Mouse (Mus musculus) layer of hippocampus, postnatal 10 days (tissue): ENCODE measurements around the gene Snx20. TPM values are rescaled to one million over a fixed set of nuclear protein-coding genes. Genes with fewer than 3 reads are reported as not detected.

Experiments
- DNase-seq, 2 experiments: peaks; one replicate each; pipeline ENCODE4 v3.0.0; 2021; ENCODE audit warnings: low spot score in 2 of 2
- total RNA-seq, 2 experiments: library from RNA; stranded (reverse); gene quantifications; 2 replicates each; pipeline ENCODE4 v1.2.3; 2021

The Snx20 gene
- total RNA-seq, 2 experiments from 2014 or later: 1.8 to 1.9 TPM

DNA sequence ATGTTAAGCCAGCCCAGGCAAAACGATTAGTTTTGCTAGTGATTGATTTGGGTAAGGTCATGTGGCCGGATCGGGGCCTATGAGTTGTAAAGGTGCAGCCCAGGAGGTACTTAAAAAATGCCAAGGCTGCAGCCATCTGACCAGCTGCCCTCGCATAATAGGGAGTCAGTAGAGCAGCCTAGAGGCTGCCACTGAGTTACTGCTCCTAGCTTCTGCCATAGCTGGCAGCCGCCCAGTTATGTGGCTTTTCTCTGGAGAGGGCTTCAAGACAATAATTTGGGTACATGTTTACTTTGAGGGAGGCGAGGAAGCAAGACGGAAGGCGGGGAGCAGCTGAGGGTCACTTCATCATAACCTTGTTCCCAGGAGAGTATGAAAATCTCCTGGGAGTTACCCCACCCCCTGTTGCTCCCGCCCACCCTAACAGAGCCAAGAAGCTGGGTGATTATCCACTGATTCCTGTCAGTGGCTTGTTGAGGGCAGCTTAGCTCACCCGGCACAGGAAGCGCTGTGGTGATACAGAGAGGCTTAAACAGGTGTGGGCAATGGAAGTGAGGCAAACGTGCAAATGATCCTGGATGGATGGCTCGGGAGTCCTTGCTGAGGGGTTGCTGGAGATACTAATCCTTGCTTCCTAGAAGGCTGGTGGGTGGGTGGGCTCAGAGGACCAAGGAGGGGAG lies 30.4 kb downstream of the Snx20 start:
- DNase-seq: no peak

DNA sequence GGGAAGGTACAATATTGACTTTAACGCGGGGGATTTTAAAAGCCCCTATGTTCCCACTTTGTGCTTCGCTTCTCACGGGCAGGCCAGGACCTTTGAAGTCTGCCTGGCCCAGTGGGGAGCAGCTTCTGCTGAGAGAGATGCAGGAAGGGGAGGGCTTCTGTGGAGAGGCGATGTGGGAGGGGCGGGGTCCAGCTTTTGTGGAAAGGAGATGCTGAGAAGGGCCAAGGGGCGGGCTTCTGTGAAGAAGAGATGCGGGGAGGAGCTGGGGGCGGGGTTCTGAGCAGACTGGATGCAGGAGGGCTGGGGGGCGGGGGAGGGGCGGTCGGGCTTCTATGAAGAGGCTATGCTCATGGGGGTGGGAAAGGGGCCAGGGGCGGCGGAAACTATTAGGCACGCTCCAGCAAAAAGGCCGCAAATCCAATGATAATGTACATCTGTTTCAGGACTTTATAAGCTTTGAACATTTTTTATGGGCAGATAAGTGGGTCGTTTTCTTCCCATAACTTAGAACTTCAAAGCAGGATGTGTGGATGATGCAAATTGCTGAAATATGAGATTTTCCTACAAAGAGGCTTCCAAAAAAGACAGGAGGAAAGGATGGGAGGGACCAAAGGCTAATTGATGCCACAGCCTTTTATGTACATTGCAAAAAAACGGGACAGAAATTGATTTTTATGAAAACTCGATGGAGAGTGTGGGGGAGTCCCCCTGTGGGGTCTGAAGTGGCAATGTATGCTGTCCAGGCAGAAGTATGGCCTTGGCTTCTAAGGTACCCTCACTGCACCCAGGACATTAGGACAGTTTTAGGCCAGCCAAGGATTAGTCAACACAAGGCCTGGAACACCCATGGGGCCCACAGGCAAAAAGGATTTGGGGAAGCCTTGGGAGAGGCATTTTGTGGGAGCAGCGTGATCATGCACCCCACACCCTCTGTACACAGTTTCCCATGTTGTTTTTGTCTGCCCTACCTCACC lies 31.6 kb downstream of the Snx20 start:
- DNase-seq: peak; percentile 41 to 68

DNA sequence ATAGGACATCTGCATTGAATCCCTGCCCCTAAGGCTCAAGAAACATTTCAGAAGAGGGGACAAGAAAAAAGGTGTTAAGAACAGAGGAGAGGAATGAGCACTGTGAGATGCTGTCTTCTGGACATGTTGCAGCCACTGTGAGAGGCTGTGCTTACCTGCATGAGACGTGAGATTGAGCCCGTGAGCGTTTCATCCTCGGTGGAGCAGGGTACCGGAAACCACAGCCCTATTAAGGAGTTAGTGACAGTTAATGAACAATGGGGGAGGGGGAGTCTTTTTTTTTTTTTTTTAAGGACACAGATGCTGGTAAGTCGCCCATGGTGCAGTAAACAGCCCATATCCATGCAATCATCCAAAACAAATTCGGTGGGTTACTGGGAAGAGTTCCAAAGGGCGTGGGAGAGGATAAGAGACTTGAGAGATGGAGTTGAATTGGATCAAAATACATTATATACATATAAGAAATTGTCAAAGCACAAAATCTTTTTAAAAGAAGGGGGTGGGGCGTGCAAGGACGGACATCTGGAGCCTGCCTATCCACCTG lies 32.4 kb downstream of the Snx20 start:
- DNase-seq: no peak

DNA sequence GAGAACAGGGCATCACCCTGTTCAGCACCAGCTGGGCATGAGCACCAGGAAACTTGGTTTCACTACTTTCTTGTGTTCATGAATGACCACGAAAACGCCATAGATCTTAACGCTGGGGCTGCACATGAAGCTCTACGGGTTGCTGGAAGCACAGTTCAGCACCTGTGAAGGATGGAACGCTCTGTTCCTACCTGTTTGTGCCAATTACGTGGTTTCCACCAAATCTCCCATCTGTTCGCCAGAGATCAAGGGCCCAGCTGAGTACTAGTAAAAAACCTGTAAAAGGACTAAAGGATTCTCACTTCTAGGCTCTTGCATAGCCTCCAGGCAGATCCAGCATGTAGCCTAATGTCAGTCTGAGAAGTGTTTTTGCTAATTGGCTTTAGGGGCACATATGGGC lies 36.4 kb downstream of the Snx20 start:
- no peak for DNase-seq

DNA sequence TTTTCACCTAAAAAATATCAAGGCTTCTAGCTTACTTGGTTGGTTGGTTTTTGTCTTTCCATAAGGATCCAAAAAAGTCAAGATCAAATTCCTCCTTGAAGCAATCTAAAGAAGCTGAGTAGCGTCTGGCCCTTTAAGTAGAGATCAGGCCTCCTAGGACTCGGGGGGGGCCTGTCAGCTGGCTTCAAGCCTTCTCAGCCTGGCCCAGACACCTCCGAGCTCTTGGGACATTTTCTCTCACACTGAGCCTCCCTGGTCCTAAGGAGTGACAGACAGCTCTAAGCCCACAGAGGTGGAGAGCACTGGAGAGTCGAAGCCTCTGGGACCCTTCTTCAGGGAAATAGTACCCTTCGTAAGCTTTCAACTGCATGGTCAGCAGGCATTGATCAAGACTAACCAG lies 37.4 kb downstream of the Snx20 start:
- no peak for DNase-seq

DNA sequence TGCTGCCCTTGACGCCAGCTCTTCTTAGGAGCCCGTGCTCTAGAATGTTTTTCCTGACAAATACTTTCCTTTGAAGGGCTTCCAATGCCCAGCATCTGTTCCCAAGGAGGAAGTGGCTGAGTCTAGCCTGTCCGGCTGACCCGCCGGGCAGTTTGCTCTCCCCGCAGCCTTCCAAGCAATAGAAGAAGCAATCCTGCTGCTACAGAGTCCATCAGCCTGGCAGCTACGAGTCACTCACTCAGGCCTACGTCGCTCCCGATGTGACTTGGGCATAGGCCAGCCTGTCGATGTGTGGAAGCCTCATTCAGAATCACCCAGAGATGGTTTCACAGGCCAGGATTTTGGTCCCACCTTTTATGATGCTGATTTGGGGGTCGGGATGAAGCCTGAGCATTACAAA lies 39.9 kb downstream of the Snx20 start:
- no peak for DNase-seq

DNA sequence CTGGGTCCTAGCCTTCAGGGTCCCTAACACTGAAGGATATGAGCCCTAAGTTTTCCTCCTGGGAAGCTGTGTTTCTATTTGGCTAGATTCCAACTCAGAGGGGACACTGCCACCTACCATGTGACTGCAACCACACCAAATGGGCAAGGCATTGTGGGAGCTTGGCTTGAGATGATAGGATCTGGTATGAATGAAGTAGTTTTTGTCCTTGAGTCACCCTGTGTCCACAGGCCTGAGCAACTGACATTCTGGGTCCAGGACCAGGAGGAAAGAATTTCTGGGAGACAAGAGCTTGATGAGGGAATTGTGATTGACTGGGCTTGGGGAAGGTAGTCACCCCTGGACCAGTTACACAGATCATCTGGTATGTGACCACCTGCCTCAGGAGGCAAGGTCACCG lies 42.0 kb downstream of the Snx20 start:
- no peak for DNase-seq

DNA sequence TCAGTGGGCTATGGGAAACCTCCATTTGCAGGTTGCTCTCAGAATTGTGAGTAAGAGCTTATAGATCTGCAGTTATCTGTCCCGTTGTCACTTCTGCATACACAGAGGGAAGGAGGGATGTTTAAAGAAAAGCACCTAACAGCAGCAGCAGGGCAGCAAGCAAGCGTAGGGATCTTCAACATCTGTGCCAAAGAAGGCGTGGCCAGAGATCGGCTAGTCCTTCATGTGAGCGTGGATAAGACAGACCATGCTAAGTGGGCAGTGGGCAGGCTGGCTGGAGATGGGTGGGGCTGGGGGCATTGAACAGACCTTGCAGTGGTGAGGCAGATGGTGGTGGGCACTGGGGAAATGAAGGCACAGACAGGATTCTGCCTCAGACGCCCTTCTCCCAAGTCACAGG lies 45.7 kb downstream of the Snx20 start:
- no peak for DNase-seq

DNA sequence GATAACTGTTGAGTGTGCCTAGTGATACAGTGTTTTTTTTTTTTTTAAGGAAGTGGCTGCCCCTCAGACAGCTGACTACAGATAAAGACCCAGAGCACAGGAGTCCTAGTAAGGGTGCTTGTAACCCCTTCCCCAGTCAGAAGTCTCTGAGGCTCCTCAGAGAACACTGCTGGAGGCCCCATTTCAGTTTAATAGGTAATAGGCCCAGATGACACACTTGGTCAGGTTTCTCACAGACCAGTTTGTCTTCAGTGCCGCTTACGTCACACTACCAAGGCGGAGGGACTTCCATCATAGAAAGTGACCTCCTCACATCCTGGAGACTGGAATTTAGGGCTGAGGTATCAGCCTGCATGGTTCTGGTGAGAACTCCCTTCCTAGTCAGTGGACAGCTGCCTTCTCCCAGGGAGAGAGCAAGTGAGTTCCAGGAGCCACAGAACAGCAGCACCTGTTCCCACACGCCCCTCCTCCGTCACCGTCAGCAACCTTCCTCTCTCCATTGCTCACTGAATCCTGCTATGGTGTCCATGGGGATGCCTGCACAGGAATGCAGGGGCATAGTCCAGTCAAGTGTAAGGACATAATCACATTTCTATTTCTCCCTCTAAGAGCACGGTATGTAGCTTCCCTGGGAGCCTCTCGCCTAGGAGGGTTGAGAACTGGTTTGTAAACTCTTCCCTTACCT lies 47.6 kb downstream of the Snx20 start:
- DNase-seq: no peak

DNA sequence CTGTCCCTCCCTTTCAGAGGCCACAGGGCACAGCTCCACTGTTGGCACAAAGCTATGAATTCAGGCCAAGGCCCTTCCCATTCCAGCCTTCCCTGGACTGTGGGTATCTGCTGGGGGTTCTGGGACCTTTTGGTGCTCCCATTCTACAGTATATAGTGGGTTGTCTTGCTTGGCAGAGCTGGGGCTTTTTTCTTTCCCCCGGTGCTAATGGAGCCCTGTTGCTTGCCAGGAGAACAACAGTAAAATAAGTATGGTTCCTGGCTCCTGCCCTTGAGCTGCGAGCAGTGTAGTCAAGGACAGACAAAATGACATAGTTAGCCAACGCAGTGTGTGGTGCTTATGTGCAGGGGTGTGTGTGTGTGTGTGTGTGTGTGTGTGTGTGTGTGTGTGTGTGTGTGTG lies 52.1 kb downstream of the Snx20 start:
- DNase-seq: no peak

DNA sequence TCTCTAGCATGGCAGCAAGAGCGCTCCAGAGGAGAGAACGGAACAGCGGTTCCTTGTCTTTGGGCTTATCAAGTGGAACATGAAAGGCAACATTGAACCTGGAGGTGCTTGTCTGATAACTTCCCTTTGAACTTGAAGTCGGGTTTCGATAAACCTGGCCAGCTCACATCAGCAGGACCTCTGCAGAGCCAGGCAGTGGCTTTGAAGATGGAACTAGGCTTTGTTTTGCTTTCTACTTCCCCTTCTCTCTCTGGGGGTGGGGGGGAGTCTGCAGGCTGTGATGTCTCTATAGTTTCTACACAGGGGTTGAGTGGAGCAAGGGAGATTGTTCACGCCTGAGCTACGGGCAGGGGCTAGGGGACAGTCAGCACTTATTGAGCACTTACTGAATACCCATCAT lies 55.1 kb downstream of the Snx20 start:
- no peak for DNase-seq

DNA sequence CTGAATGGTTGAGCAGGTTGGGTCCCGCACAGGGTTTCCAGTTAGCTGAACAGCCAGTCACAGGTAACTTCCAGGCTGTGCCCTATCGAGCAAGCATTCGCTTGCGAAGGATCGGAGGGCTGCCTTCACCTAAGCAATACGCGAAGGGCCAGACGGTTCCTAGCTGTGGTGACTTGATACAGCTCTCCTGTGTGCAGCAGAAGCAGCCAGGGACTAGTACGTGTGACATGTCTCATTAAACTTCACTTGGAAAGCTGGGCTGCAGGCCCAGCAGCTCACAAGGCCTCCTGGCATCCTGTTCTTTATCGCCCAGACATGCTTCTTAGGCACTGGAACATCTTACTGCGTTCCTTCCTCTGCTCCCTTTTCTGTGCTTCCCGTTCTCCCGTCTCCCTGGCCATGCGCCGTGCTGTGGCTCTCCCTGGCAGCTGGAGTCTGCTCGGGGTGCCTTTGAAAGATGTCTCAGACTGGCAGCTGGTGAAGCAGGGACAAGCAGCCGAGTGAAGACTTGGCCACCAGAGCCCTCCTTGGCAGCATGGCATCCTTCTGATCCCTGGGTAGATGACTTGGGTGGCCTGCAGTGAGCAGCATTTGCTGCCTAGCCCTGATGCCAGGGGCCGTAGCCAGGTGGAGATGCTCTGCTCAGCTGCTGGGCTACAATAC lies 56.1 kb downstream of the Snx20 start:
- DNase-seq: no peak

DNA sequence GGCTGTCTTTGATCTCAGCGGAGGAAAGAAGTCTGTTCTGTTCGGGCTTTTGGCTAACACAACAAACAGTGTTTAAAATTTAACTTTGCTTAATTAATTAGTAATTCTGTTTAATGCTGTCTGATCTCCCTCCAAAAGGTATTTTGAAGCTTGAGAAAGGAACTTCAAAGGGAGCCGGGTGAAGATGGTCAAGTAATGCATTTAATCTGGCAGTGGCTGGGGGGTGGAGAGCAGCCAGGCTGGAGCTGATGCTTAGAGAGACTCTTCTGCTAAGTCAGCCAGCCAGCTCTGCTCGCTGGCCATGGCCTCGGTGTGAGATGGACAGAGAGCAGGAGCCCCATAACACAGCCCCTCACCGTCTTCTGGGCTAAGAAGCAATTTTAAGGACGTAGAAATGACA lies 56.7 kb downstream of the Snx20 start:
- no peak for DNase-seq

DNA sequence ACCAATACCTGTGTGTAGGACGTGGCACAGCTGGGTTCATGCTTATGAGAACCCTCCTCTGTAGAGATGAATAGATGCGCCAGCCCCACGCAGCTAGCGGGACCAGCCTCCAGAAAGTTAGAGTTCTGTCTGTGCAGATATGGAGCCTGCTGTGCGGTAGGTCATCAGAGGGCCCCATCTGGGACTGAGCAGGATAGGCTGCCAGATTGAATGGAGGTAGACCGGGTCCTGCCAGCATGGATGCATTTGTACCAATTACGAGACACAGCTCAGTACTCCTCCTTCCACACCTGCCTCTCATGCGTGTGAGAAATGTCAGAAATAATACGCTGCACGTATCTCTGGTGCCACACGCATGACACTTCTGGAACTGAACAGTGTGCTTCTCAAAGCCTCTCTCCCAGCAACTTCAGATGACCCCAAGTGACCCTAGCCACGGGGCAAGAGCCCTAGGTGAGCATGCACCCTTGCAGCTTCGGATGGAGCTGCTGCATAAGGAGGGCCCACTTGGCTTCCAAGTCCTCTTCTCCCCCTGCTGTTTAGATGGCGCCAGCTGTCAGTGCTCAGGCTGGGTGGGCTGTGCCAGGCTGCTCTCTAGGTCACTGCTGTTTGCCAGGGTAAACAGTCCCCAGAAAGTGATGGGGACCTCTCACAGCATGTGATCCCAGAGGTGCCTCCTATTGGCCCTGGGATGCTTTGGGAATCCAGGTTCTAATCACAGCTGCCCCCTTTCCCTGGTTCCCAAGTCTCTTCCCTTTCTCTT lies 57.3 kb downstream of the Snx20 start:
- no peak for DNase-seq

DNA sequence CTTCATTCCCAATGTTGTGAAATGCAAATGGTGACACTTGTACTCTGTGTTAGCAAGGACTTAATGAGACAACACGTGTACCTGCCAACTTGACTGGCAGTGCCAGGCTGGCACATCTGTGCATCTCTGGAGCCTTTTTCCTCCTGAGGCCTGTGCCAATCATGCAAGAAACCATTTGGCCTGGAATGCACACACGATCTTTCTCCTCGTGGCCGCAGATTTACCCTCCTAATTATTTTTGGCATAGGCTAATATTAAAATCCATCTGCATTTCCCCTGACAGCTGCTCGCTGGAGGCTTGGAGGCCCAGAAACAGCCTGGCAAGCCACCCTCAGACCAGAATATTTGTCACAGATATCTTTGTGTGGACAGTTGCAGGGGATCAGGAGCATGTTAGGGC lies 58.3 kb downstream of the Snx20 start:
- no peak for DNase-seq

Other genes starting within 250 kb of the Snx20 start
- gene Nkd1, start 114.8 kb downstream of the Snx20 start, total RNA-seq: 10 to 100 TPM; 16.9 to 17.4 TPM
- gene Nod2, start 11.2 kb upstream of the Snx20 start, total RNA-seq: under 1 TPM; 0.34 to 0.49 TPM
- 10 to 100 TPM; 40.2 to 43.0 TPM for gene Cyld, start 60.9 kb upstream of the Snx20 start, total RNA-seq